Mouse (Mus musculus) frontal cortex, postnatal 36 days (tissue): ENCODE data around the gene Nrbp1.
"Not testable (repeated sequence)": the region's sequence is repeated elsewhere in the genome, so short reads cannot be mapped to it uniquely, and the experiment has no call there.

Source experiments
- DNase-seq, 2 experiments: peaks; one replicate each; pipeline ENCODE4 v3.0.0; 2022; ENCODE audit warnings: low spot score in 2 of 2

The Nrbp1 gene

GRCm38 (mm10) chr5:31204421-31204820, 36.2 kb upstream of the Nrbp1 start:
- no peak for DNase-seq

- DNase-seq, result not testable (repeated sequence)
Observed at GRCm38 (mm10) chr5:31216554-31216953, 24.1 kb upstream of the Nrbp1 start.

DNA sequence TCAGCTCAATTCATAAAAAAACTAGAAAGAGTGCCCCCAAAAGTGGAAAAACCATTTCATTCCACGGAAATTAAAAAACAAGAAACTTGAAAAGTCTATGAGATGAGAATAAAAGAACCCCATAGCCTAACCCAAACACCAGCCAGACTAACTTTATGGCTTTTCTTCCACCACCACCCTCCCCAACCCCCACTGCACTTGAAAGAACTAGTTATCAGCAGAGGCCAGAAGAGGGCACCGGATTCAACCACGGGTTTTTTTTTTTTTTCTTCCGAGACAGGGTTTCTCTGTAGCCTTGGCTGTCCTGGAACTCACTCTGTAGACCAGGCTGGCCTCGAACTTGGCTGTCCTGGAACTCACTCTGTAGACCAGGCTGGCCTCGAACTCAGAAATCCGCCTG, 22.4 kb upstream of the Nrbp1 start:
- DNase-seq, result no peak

DNA sequence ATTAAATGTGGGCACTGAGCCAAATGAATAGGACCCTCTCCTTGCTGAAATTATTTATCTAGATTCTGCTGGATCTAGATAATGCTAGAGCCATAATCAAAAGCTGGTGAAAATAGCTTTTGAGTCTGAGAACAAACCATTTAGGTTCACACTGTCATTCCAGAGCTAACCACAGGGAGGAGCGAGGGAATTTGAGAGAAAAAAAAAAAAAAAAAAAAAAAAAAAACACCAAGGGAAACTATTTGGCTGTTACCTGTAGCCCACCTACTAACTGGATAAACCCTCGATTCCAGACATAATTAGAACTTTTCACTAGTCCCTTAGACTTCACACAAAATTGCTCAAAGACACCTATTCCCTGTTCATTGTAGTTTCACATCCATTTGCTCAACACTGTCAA, 21.6 kb upstream of the Nrbp1 start:
- no peak for DNase-seq

DNA sequence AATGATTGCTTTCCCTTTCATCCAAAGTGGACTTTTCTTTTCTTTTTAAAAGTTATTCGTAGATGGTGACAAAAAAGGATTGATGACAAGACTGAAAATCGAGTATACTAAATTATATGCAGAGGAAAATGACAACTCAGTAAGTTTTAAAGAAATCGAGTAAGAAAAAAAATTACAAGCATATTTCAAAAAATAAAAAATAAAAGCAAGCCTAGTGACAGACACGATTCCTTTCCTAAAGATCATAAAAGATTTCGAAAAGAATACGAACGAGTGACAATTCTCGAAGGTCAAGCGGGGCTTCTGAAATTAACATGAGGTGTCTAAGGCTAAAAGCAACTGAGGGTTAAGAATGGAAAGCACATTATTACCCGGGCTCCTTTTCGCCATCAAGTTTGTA, 21.2 kb upstream of the Nrbp1 start:
- DNase-seq, result no peak

DNA sequence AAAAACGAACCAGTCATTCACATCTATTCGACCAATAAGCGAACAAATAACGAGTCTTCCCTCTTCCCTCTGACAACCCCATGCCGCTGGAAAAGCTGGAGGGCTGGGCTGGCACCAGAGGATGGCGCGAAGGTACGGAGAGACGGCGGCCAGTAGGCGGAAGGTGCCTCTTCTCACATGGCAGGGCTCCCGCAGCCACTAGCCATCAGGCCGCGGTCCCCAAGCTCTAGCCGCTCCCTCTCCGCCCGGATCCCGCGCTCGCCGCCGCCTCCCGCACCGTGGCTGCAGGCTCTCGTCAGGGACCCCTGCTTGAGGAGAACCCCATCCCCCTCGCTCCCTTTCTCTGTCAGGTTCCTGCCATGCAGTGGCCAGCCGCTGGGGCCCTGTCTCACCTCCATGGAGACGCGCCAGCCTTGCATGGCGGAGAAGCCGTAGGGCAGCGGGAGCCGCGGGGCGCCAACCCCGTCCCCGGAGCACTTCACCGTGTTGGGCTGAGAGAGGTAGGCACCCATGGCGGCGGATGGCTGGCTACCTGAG, 20.7 kb upstream of the Nrbp1 start:
- peak; percentile 41 to 57 for DNase-seq

- DNase-seq, result peak; percentile 95 to 96
Observed at GRCm38 (mm10) chr5:31220448-31221303, 20.0 kb upstream of the Nrbp1 start, which contains the start of gene Ppm1g. TSS of gene Ppm1g (minus strand) at chr5:31220687.

DNA sequence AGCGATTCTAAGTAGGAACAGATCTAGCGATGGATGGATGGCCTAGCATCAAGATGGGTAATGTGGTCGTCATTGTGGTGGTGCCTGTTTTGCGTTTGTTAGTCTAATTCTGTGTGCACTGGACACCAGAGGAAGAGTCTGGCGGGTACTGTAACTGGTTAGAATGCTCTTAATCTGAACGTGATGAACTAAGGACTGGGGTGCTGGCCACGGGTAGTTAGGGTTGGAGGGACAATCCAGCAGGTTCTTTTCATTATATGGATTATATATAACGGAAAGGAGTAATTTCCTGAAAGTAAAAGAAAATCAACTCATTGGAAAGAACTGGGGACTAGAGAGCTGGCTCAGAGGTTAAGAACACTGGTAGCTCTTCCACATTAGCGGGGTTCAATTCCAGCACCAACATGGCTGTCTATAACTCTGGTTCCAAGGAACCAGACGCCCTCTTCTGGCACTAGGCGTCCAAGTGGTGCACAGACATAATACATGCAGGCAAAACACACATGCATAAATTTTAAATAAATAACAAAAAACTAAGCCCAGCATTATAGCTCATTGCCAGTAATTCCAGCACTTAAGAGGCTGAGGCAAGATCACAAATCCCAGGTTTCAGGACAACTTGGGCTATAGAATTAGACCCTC, 19.2 kb upstream of the Nrbp1 start:
- no peak for DNase-seq

DNA sequence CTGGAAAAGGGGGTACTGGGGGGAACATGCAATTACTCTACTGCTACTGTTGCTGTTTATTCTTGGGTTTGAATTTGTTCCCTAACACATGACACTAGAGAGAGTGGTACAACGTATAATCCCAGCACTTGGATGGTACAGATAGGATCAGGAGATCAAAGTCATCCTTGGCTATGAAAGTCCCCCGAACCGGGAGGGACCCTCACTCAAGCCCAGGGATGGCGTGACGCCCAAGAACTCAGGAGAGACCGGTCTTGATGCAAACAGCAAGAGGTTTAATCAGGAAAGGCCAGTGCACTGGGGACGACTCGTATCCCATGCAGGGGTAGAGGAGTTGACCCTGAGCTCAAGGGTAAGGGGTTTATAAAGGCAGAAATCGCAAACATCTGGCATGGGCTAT, 18.0 kb upstream of the Nrbp1 start:
- DNase-seq, result no peak

DNA sequence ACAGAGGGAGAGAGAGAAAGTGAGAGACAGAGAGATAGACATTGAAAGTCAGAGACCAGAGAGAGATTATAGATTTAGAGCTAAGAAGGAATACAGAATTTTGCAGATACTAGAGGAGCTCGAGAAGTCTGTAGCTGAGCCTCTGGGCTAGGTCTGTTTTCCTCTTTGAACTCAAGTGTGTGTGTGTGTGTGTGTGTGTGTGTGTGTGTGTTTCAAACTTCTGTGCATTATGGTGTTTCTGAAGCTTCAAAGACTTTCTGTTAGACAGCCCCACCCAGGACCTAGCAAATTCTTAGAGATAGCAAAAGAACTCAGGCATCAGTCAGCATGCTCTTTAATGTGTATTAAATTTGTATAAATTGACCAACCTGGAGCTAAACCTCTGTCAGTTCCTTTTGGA, 14.0 kb upstream of the Nrbp1 start:
- no peak for DNase-seq

GRCm38 (mm10) chr5:31241522-31242034, 914 bp downstream of the Nrbp1 start:
- DNase-seq, result no peak

DNA sequence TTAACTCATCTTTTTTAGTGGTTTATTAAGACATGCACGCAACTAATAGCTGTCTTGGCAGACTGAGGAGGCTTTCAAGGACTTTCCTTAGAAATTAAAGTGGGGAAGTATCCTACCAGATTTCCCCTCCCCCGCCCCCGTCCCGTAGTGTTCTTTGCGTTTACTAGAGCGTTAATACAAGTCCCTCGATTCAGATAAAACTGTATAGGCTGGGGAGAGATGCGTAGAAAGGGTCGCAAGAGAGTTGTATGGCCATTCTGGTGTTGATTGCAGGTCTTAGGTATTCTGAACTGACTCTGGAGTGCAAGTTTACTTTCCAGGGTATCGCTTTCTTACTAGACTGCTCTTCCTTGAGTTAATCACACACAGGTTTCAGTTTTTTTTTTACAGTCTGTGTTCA, 1.5 kb downstream of the Nrbp1 start:
- no peak for DNase-seq

GRCm38 (mm10) chr5:31250716-31251115, 10.1 kb downstream of the Nrbp1 start:
- no peak for DNase-seq

DNA sequence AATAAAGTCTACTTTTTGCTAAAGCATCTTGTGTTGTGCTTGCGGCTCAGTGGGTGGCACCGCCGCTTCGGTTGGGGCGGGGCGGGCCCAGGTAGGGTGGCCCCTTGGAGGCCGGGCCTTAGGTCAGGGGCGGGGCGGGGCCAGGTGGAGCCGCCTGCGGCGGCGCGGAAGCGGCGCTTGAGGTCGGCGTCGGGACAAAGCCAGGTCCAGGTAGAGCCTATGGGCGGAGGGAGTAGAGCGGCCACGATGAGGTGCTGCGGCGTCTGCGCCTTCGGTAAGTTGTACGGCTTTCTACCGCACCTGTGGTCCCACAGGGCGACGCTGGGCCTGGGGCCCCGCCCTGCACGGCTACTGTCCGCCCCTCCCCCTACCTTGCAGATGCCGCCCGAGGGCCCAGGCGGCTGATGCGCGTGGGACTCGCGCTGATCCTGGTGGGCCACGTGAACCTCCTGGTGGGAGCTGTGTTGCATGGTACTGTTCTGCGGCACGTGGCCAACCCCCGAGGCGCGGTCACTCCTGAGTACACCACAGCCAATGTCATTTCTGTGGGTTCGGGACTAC, 11.0 kb downstream of the Nrbp1 start, which contains the start of gene Krtcap3:
Gene Krtcap3, plus strand, starts transcription at position 151 of the 561 bp plus-strand sequence.
- DNase-seq, result no peak

DNA sequence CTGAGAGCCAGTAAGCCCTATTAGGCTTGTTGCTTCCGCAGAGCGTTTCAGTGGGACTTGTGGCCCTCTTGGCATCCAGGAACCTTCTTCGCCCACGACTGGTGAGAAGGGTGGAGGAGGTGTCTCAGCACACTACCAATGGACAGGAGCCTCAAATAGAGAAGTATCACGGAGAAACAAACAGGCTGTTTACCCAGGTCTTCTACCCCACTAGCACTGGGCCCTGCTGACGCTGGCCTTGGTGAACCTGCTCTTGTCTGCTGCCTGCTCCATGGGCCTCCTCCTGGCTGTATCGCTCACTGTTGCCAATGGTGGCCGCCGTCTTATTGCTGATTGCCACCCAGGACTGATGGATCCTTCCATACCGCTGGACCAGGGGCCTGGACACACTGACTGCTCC, 11.5 kb downstream of the Nrbp1 start:
- DNase-seq, result no peak

GRCm38 (mm10) chr5:31252795-31253545, 12.3 kb downstream of the Nrbp1 start:
- no peak for DNase-seq

DNA sequence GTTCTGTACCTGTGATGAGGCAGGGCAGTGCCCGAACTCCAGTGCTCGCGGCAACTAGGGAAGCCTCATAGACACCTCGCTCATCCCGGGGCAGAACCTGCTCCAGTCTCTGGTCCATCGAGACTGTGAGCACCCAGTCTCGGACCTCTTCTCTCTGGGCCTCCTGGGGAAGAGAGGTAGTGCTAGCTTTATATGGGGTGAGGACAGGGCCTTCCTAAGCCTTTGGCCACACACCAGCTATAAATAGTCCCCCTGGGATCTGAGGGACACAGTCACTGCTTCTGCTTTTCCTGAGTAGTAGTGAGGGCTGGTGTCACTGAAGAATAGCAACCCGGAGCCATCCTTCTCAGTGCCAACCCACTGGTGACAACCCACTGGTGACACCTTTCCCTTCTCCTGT, 13.1 kb downstream of the Nrbp1 start:
- no peak for DNase-seq

DNA sequence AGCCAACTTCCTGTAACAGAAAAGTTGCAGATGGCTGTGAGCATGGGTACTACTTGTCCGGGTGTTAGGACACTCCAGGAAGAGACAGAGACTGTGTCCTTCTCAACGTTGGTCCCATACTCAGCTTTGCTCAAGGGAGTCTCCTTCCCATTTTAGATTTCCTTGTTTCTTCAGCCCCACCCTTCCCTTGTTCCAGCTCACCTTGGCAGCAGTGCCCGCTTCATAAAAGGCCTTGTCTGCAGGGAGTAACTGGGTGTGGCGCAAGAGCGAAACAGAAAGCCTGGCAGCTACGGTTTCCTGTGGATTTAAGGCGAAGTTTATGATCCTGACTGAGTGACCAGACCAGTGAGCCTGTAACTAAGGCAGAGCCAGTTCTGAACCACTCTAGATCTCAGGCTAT, 13.8 kb downstream of the Nrbp1 start:
- DNase-seq, result no peak

DNA sequence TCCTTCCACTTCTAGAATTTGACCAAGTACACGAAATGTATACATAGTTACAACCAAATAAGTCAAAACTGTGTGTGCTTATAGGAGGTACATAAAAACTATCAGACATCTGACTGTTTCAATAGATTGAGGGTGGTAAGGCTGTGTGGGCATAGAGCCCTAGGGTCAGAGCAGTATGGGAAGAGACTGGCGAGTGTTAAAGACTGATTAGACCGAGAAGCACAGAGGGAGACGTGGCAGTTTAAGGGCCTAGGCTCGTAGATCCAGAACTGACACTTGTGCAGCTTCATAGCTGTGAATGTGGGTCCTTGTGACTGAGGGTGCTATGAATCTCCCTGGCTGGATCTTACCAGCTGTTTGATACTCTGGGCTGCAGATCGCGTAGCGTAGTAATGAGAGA, 14.2 kb downstream of the Nrbp1 start:
- no peak for DNase-seq

- DNase-seq, result no peak
Observed at GRCm38 (mm10) chr5:31255381-31255780, 14.7 kb downstream of the Nrbp1 start.

GRCm38 (mm10) chr5:31255971-31256370, 15.3 kb downstream of the Nrbp1 start:
- no peak for DNase-seq

GRCm38 (mm10) chr5:31257616-31258015, 17.0 kb downstream of the Nrbp1 start:
- DNase-seq, result no peak
